Mouse (Mus musculus) midbrain, embryonic 16.5 days (tissue): ENCODE measurements around the gene Nr5a1. TPM values are rescaled to one million over a fixed set of nuclear protein-coding genes. Genes with fewer than 3 reads are reported as not detected.

Experiments
- ATAC-seq: fragments of 200-750 bp; cut with Nextera tagmentation; 2 replicates; pipeline ENCODE4 v1.8.0; 2017; ENCODE audit warnings: moderate TSS enrichment
- H3K27ac ChIP-seq: fragments of 300-500 bp; sonication (generic); 2 replicates; pipeline ENCODE4 v1.5.1; 2014; ENCODE audit warnings: mild to moderate bottlenecking, low read length, mixed read lengths
- H3K27me3 ChIP-seq: fragments of 300-500 bp; sonication (generic); 2 replicates; pipeline ENCODE4 v1.6.1; 2014; ENCODE audit warnings: low read depth, low read length, mixed read lengths; ENCODE audit not compliant: control insufficient read depth, insufficient read depth
- H3K36me3 ChIP-seq: fragments of 300-500 bp; sonication (generic); 2 replicates; pipeline ENCODE4 v1.6.1; 2014; ENCODE audit warnings: mild to moderate bottlenecking, low read length, moderate library complexity, mixed read lengths; ENCODE audit not compliant: control insufficient read depth, insufficient read depth
- H3K4me1 ChIP-seq: fragments of 300-500 bp; sonication (generic); 2 replicates; pipeline ENCODE4 v1.6.1; 2014; ENCODE audit warnings: mild to moderate bottlenecking, low read length, mixed read lengths; ENCODE audit not compliant: control insufficient read depth, insufficient read depth
- H3K4me2 ChIP-seq: fragments of 300-500 bp; sonication (generic); 2 replicates; pipeline ENCODE4 v1.6.1; 2014; ENCODE audit warnings: mild to moderate bottlenecking, low read length, mixed read lengths
- H3K4me3 ChIP-seq: fragments of 300-500 bp; sonication (generic); 2 replicates; pipeline ENCODE4 v1.5.1; 2014; ENCODE audit warnings: low read depth, mild to moderate bottlenecking, low read length, moderate library complexity, mixed read lengths
- H3K9ac ChIP-seq: fragments of 300-500 bp; sonication (generic); 2 replicates; pipeline ENCODE4 v1.6.1; 2014; ENCODE audit warnings: low read depth, low read length, mixed read lengths
- H3K9me3 ChIP-seq: fragments of 300-500 bp; sonication (generic); replicated peaks from 2 replicates; pipeline ENCODE4 v1.6.1; 2014; ENCODE audit warnings: mild to moderate bottlenecking, low read length, mixed read lengths; ENCODE audit not compliant: control insufficient read depth, poor library complexity, severe bottlenecking
- WGBS: fragments of 180-500 bp; shearing (Covaris S2); extraction: QIAGEN DNeasy Blood & Tissue Kit; methylation state at CpG from one replicate; pipeline ENCODE4 v1.1.7; 2014; 5-methylcytosine and 5-hydroxymethylcytosine counted together
- polyA plus RNA-seq: library from polyadenylated mRNA; unstranded; fragments of >200 nt; fragmentation: Nextera tagmentation; extraction: Ambion mirVana; gene quantifications from 2 replicates; pipeline ENCODE4 v1.2.1, GENCODE M21; 2015

Gene Nr5a1
- polyA plus RNA-seq, 1 experiment from 2014 or later: 0.25 TPM

DNA sequence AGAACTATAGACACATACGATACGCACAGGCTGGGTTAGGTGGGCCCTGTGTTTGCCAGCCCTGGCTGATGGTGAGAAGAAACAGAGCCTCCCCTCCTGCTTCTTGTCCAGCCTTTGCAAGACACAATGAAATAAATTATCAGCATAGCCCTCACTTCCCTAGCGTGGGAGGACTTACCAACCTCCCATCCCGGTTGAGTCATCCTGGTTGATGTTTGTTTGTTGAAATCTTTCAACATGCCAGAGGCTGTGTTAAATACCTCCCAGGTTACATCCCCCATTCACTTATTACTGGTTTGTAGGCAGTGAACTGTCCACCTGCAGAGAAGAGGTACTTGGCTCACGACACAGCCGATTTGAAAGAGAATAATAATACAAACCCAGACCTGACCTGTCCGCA is 66.7 kb downstream of the Nr5a1 start:
- no peak overlapping the region for H3K4me3 ChIP-seq
- H3K9ac ChIP-seq: no peak overlapping the region
- peak overlapping the region; percentile 77 for H3K27ac ChIP-seq
- peaks cover 21% of the 10 kb centered on the region for H3K4me1 ChIP-seq
- H3K4me2 ChIP-seq: peak overlapping the region; percentile 28
- WGBS: 70% methylated on average over 7 of the region's 7 CpGs
- no peaks in the 10 kb centered on the region for H3K9me3 ChIP-seq
- H3K36me3 ChIP-seq: no peaks in the 10 kb centered on the region
- no peaks in the 10 kb centered on the region for H3K27me3 ChIP-seq
- no peak for ATAC-seq

DNA sequence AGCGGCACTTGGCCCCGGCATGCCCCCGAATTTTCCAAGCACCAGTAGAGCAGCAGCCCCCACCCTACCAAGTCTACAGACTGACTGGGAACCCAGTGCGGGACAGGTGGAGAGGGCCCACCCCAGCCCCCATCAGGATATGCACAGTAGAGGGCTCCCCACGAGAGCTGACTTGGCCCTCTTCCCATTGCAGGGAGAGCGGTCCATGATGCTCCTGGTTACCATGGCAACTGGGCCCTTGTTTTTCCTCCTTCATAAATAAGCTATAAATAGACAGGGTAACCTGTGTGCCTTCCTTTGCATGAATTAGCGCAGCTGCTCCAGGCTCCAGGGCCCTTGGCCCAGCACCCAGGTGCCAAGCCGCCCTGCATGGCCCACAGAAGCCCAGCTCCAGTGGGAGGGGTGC is 67.1 kb downstream of the Nr5a1 start:
- 49% methylated on average over 8 of the region's 8 CpGs for WGBS
- H3K4me2 ChIP-seq: peak overlapping the region; percentile 28
- H3K36me3 ChIP-seq: no peaks in the 10 kb centered on the region
- H3K4me3 ChIP-seq: no peak overlapping the region
- H3K9me3 ChIP-seq: no peaks in the 10 kb centered on the region
- ATAC-seq: peak; percentile 78
- H3K27ac ChIP-seq: peak overlapping the region; percentile 77
- H3K4me1 ChIP-seq: peaks cover 24% of the 10 kb centered on the region
- no peaks in the 10 kb centered on the region for H3K27me3 ChIP-seq
- H3K9ac ChIP-seq: no peak overlapping the region

DNA sequence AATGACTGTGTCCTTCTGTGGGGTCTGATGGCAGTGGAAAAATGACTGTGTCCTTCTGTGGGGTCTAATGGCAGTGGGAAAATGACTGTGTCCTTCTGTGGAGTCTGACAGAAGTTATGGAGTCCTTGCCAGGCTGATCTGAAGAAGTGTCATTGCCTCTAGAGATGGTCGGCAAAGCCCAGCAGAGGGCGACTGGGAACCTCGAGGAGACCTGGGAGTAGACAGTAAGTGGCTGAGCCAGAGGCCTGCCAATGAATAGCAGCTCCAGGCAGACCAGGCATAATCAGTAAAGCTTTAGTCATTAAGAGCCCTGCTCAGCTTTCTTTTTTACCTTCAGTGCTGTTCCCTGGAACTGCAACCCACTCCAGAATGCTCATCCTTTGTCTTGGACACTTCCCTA is 68.4 kb downstream of the Nr5a1 start:
- peaks cover 24% of the 10 kb centered on the region for H3K4me1 ChIP-seq
- no peak overlapping the region for H3K4me2 ChIP-seq
- ATAC-seq: 0 out of 2 replicates have a peak, but pooled peaks have one; percentile 19
- H3K27me3 ChIP-seq: no peaks in the 10 kb centered on the region
- 0 out of 2 replicates have a peak, but pooled peaks cover 4% of the 10 kb centered on the region for H3K36me3 ChIP-seq
- WGBS: 0% methylated on average over 3 of the region's 3 CpGs
- H3K9ac ChIP-seq: no peak overlapping the region
- H3K27ac ChIP-seq: no peak overlapping the region
- H3K4me3 ChIP-seq: no peak overlapping the region
- H3K9me3 ChIP-seq: no peaks in the 10 kb centered on the region

DNA sequence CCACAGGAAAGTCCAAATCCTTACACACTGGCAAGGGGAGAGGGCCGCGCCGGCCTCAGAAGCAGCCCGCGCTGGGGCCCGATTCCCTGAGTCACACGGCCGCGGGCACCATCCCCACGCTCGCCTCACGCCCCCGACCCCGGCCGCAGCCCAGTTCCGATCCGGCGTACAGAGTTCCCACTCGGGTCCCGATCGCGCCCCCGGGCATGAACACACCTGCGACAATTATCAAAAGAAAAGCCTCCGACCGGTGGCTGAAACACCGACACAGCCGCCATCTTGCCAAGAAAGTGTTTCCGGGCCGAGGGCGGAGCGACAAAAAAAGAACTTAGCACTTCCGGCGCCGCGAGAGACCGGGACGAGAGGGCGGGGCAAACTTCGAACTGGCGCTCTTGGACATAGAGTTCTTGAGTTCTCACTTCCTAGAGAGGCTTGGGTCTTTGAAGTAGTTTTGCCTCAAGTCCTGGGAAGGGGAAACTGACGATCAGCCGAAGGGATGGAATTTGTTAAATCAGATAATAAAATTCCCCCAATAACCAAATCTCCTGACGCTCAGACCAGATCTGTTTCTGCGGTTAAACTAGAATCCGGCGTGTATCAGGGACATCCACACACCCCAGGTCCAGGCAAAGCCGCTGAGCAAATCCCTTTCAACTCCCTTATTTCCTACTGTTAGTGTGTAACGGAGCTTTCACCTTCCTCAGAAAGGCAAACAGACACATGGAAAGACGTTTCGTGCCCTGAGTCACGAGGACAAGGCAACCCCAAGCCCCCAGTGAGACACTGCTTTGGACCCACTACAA is 70.5 kb downstream of the Nr5a1 start, which contains the start of gene Psmb7:
Psmb7 (minus strand) TSS at position 463 of the 803 bp plus-strand sequence.
- H3K9me3 ChIP-seq: no peaks in the 10 kb centered on the region
- 1% methylated on average over 52 of the region's 52 CpGs for WGBS
- H3K9ac ChIP-seq: peak within 1 kb of the TSS; percentile 80
- peak; percentile 81 for ATAC-seq
- peak within 1 kb of the TSS; percentile 65 for H3K27ac ChIP-seq
- peak within 1 kb of the TSS; percentile 76 for H3K4me2 ChIP-seq
- H3K4me3 ChIP-seq: peak within 1 kb of the TSS; percentile 68
- peaks cover 24% of the 10 kb centered on the region for H3K4me1 ChIP-seq
- no peaks in the 10 kb centered on the region for H3K27me3 ChIP-seq
- peaks cover 14% of the 10 kb centered on the region for H3K36me3 ChIP-seq

Other genes starting within 250 kb of the Nr5a1 start
- gene Nek6, start 202.9 kb downstream of the Nr5a1 start, polyA plus RNA-seq: 52.3 and 56.8 TPM in 2 replicates
- gene Psmb7, start 70.5 kb downstream of the Nr5a1 start, polyA plus RNA-seq: 260 and 275 TPM in 2 replicates
- gene Nr6a1, start 213.1 kb upstream of the Nr5a1 start, polyA plus RNA-seq: 0.84 and 1.4 TPM in 2 replicates
- gene Olfml2a, start 217.4 kb upstream of the Nr5a1 start, polyA plus RNA-seq: 3.2 and 3.5 TPM in 2 replicates